Mouse (Mus musculus): ENCODE measurements at regions not wholly inside any gene's neighbourhood (a gene's known extent, or its start where the extent isn't known, plus 50 kb on each side); places are given as distances from the start of the nearest gene placed in this dataset.
"Not testable (repeated sequence)": the region's sequence is repeated elsewhere in the genome, so short reads cannot be mapped to it uniquely, and the experiment has no call there.

DNA sequence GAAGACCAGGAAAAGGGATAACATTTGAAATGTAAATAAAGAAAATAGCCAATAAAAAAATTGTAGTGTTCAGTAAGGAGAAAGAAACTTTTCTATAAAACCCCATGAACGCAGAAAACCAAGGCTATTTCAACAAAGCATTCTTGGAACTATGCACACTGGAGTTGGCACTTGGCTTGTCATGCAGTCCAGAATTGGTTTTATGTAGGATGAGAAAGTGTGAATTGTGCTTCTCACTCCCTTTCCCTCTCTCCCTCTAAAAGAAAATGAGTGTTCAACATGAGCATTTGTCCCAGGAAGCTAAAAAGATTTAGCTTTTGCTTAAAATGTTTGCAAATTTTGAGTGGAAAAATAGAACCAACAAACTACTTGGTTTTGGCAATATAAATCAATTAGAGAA lies 841.6 kb upstream of the Adam24 start:
- DNase-seq (ENCODE audit: low read depth): no peak

DNA sequence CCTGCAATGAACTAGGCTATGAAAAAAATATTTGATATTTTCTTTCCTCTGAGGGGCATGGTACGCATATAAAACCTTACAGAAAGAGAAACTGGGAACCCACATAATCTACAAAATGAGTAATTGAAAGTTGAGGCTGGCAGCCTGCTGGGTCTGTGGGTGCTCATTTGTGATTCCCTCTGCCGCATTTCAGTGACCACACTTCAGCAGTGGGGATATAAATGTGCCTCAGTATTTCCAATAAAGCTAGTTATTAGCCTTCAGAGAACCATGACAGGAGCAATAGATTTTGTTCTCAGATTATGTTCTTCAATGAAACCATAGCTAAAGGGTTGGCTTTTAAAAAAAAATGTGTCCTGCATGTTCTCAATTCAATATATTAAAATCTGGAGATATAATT lies 828.0 kb upstream of the Adam24 start:
- DNase-seq (ENCODE audit: low read depth): no peak

DNA sequence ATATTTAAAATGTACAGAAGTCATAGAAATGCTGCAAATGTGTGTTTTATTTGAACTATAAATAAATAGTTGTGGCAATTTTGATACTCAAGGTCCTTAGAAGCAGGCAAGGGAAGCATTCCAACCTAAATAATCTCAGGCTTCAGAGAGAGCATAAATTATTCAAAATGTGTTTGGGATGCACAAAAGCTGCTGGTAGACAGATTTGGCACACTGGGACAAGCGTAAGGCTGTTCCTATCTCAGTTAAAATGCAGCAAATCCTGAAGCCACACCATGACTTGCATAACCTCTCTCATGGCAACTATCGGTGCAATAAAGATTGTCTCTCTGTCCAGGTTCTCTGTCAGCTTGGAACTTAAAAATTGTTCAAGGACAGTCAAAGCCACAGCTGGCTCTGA lies 812.3 kb upstream of the Adam24 start:
- DNase-seq (ENCODE audit: low read depth): no peak

DNA sequence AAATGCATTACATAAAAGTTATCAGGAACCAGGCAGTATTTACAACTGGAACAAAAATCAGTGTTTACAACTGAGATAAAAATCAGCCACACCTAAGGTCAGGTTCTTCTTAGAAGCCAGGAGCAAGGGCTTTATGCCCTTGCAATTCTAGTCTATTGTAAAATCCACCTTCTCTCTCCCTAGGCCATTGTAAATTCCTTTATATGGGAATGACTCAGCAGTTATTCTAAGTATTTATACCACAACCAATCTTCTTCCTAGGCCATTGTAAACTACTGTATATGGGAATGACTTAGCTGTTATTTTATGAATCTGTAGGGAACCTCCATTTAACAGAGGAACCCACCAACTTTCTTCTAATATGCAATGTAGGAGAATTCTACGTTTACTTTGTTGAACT lies 772.6 kb upstream of the Adam24 start:
- no peak for DNase-seq (ENCODE audit: low read depth)

- DNase-seq (ENCODE audit: low read depth): no peak
Measured at GRCm38 (mm10) chr8:39912926-39913325, 762.0 kb upstream of the Adam24 start.

GRCm38 (mm10) chr8:39921336-39921735 lies 753.5 kb upstream of the Adam24 start:
- DNase-seq (ENCODE audit: low read depth): no peak

DNA sequence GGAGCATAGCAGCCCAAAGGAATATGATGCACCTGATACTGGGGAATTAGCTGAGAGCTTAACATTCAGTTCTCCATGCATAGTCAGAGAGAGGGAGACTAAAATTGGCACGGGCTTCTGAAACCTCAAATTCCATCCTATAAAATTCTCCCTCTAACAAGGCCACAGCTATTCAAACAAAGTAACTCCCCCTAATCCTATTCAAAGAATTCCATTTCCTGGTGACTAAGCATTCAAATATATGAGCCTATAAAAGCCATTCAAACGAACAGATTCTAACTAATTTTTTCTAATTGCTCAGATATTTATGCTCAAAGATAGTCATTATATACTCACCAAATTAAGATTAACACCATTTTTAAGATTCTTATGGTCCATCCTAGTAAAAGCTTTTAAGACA lies 751.1 kb upstream of the Adam24 start:
- no peak for DNase-seq (ENCODE audit: low read depth)

DNA sequence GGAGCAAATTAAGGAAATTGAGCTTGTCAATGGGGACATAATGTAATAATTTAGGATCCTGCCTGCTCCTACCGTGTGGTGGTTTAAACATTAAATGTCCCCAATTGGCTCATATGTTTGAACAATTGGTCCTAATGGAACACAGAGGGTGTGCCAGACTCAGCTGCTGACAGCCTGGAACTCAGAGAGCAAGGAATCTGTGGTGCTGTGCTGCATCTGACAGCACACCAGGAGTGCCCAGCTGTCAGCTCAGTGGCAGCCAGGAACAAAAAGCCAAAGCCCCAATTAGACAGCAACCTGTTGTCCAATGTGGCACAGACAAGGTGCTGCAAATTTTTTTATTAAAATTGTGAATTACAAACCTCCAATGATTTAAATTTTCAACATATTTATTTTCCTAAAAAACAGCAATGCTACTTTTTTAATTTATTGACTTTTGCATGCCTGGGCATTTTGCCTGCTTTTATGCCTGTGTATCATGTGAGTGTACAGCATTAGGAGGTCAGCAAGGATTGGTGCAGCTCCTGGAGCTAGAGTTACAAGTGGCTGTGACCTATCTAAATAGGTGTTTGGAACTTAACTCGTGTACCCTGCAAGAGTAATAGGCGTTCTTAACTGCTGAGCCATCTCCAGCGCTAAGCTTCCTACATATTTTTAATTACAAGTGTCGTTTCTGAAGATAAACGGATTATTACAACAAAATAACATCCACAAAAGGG lies 724.5 kb upstream of the Adam24 start:
- no peak for DNase-seq (ENCODE audit: low read depth)

DNA sequence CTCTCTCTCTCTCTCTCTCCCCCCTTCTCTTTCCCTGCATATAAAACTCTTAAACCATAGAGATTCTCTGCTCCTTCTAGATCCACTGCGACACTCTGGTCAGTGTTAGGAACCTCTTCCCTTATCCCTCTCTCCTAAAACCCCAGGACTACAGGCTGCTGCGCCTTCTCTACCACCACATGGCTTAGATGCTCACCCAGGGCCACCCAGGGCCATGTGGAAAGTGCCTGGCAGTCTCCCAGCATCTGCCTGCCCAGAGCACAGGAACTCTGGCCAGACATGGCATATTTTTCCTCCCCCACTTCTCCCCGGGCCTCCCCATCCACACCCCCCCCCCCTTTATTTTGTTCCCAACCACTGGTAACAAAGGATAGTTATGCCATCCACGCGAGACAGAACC lies 720.4 kb upstream of the Adam24 start:
- no peak for DNase-seq (ENCODE audit: low read depth)

DNA sequence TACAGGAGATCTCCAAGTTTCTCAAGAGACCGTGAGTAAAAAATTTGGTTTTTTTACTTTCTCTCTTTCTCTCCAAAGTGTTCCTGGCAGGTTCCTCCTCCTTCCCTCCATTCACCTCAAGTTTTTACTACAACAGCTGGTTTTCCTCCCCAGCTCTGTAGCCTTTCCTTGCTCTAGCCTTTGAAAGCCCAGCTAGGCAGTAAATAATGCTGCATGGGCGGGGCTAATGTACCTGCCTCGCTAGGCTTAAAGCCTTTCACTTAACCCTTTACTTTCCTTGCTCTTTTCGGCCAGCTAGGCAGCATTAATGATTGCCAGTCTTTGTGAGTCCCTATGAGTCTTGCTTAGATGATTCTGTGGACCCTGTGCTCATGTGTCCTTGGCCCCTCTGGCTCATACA lies 720.0 kb upstream of the Adam24 start:
- no peak for DNase-seq (ENCODE audit: low read depth)

DNA sequence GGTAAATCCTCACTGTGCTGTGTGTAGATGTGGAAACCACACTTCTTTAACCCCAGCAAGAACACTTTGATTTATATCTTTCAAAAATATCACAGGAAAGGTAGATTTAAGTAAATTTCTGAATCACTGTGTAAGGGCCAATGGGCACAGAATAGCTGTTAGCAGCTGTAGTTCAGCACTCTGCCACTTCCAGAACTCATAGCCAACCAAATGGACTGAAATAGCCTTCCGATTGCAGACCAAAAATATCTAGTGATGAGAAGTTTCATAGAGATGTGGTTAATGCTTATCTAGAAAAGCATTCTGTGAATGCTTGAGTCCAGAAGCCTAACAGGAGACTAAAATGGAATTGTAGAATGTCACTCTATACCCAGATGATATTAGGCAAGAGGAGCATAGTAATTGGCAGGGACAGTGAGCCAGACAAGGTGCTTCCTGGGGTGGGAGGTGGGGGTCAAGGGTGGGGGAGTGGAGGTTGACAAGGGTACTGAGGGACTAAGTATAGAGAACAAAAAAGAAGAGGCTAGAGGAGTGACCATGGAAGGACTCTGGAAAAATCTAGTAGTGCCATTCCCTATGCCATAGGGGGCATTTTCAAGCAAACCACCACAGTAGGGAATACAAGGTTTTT lies 669.6 kb upstream of the Adam24 start:
- no peak for DNase-seq (ENCODE audit: low read depth)

- no peak for DNase-seq (ENCODE audit: low read depth)
Measured at GRCm38 (mm10) chr8:40019281-40019943, 655.5 kb upstream of the Adam24 start.

DNA sequence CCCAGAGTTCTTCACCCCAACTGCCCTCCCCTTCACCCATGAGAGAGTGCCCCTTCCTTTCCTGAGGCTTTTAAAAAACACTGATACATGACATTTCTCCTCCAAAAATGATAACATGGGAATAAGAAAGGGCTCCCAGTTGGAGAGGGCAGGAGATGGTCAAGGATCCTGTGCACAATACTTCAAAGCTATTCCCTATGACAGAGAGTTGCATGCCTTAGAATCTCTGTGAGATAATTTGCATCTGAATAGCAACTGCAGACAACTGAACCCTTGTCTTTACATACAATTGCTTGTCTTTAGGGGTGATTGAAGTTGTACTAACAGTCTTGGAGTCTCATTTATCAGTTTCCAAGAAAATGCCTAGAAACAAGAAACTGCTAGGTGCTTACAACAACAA lies 610.7 kb upstream of the Adam24 start:
- no peak for DNase-seq (ENCODE audit: low read depth)

GRCm38 (mm10) chr8:40071131-40071530 lies 603.7 kb upstream of the Adam24 start:
- DNase-seq (ENCODE audit: low read depth): no peak

DNA sequence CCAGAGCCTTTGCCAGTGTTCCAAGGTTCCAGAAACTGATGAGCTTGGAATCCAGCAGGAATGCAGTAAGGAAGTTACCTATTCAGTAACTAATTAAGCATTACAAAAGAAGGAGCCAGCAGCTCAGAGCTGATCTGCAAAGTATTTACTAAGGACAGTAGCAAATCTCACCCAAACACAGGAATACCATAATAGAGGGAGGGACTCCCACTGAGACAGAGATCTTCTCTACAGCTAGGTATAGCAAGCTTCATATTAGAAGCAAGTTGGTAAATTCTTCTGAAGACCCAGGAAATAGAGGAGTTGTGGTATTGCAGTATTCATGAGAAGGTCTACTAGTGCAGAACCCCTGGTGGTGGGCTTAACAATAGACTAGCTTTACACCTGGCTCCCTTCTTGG lies 593.9 kb upstream of the Adam24 start:
- DNase-seq (ENCODE audit: low read depth): not testable (repeated sequence)

DNA sequence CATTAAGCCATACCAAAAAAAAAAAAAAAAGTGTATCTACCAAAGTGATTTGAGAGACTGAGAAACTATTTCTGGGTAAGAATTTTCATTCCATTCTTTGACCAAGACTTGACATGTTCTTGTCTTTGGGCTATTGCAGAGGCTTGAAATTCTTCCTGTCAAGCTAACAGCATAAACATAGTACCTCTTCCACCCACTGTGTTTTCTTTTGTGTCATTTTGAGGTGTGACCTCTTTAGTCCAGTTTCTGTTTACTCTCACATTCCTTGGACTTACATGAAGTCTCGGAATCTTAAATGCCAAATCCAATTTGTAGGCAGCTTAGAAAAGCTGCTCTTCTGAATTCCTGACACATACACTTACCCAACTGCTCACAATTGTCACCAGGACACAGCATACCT lies 590.7 kb upstream of the Adam24 start:
- no peak for DNase-seq (ENCODE audit: low read depth)

DNA sequence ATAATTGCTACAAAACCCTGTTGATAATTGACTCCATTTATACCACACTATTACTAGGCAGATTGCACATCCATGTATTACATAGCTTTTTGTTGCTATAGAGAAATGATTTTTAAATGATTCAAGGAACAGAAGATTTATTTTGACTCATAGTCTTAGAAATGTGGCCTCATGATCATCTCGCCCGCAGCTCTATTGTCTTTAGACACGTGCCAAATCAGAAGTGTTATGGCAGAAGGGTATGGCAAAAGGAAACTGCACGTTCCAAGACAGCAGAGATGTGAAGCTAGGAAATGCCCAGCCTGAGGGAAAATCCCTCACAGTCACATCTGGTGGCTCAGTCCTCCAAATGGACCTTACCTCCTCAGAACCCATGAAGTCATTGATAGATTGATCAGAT lies 585.5 kb upstream of the Adam24 start:
- no peak for DNase-seq (ENCODE audit: low read depth)

DNA sequence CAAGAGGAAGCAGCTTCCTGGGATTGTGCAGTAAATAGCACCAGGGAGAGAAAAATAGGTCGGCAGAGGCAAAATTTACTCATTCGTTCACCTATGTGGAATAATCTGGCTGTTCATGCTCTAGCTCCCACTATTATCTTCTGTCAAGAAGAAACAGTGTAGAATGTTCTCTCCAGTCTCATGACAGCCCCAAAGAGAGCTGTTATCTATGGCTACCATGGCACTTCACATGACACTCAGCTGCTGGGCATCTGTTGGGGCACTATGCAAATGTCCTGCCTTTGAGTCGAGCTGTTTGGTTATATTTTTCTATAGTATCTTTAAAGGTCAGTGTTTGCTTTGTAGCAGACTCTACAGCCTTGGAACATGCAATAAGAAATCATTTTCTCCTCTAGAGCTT lies 550.5 kb upstream of the Adam24 start:
- DNase-seq (ENCODE audit: low read depth): no peak

GRCm38 (mm10) chr8:40127141-40127540 lies 547.7 kb upstream of the Adam24 start:
- no peak for DNase-seq (ENCODE audit: low read depth)

GRCm38 (mm10) chr8:40132662-40133257 lies 542.1 kb upstream of the Adam24 start:
- DNase-seq (ENCODE audit: low read depth): no peak

DNA sequence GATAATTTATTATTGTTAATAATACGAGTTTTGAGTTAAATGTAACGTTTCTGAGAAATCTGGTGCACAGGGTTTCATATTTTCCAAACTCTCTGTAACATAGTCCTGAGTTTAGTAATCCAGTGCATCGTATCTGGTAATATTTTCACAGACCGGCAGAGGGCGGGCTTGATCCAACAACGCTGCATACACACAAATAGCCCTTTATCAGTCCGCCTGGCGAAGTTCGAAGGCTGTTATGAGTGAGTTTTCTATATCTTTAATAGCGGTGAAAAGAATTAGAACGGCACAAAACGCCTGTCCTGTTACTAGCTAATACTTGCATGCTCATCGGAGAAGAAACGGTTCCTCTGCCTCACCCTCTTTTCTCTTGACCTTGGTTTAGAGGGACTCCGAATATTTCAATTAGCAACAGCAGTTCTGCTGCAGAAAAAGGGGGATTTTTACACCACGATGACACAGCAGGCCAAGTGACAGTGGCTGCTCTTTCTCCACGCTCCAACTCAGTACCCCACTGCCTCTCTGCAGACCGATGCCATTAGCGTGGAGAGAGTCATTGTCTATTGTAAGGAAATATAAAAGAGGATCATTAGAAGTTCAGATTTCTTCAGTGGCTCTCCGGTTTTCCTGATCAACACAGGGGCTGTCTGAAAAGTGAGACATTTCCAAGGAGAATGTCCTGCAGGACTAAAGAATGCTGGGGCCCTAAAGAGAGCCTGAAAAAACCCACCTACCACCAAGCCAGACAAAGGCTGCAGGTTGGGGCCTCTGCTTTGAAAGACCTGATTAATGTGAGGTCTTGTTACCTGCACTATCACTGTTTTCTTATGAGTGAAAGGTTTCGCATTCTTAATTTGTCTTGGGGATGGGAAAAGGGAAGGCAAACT lies 523.7 kb upstream of the Adam24 start:
- DNase-seq (ENCODE audit: low read depth): peak; percentile 24

- DNase-seq (ENCODE audit: low read depth): no peak
Measured at GRCm38 (mm10) chr8:40152451-40152850, 522.4 kb upstream of the Adam24 start.
